Mouse (Mus musculus): ENCODE data around the gene Map10. TPM values are rescaled to one million over a fixed set of nuclear protein-coding genes. Genes with fewer than 3 reads are reported as not detected.
A peak's percentile ranks its signal among the peaks of the same experiment; 100 is the strongest.

Gene Map10
- polyA plus RNA-seq, 1 experiment from 2014 or later: 11.6 TPM

DNA sequence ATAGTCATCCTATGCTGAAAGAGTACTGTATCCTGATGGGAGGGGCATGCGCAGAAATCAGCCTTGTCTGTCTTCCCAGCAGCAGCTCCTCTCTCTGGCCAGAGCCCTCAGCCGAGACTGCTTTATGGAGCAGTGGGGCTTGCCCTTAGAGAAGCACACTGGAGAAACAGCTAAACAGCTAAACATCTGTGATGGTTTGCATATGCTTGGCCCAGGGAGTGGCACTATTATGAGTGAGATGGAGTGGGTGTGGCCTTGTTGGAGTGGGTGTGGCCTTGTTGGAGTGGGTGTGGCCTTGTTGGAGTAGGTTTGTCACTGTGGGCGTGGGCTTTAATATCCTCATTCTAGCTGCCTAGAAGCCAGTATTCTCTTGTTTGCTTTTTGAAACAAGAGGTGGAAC lies 23.6 kb downstream of the Map10 start:
- Histone ChIP-seq H3K4me3 (ENCODE audit: low read depth, low read length) (no peak overlapping the region), H3K27ac (ENCODE audit: low read depth, low read length) (no peak overlapping the region), H3K9me3 (replicated peaks; ENCODE audit: control insufficient read depth, low read length) (no peaks in the 10 kb centered on the region), H3K4me2 (ENCODE audit: low read length) (no peak overlapping the region), H3K9ac (ENCODE audit: low read length) (no peak overlapping the region), H3K4me1 (ENCODE audit: control insufficient read depth, insufficient read depth, low read length) (no peaks in the 10 kb centered on the region), H3K36me3 (ENCODE audit: control insufficient read depth, insufficient read depth, low read length) (no peaks in the 10 kb centered on the region), H3K27me3 (replicated peaks; ENCODE audit: control insufficient read depth, insufficient read depth, low read length) (no peaks in the 10 kb centered on the region)
- DNase-seq (ENCODE audit: low spot score) (no peak), ATAC-seq (no peak)
- WGBS: 86% methylated on average over 3 of the region's 3 CpGs

DNA sequence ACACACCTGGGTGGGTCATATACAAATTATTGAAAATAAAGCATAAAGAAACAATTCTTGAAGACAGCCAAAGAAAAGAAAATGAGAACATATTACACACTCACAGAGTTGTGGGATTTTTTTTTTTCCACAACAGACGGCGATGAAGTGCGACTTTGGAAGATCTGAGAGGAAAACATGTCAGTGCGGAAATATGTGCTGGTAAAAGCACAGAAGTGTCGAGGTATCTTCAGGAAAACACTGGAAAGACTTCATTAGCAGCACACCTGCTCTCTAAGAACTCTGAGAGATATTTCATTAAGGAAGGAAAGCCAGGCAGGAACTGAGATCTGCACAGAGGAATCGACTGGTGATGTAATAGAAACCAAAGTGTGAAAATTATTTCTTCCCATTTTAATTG lies 26.3 kb downstream of the Map10 start:
- DNase-seq (ENCODE audit: low spot score): peak; percentile 51
- 81% methylated on average over 6 of the region's 6 CpGs for WGBS
- ATAC-seq: no peak
- Histone ChIP-seq H3K9ac (ENCODE audit: low read length) (no peak overlapping the region), H3K4me3 (ENCODE audit: low read depth, low read length) (no peak overlapping the region), H3K27me3 (replicated peaks; ENCODE audit: control insufficient read depth, insufficient read depth, low read length) (no peaks in the 10 kb centered on the region), H3K4me2 (ENCODE audit: low read length) (no peak overlapping the region), H3K36me3 (ENCODE audit: control insufficient read depth, insufficient read depth, low read length) (no peaks in the 10 kb centered on the region), H3K4me1 (ENCODE audit: control insufficient read depth, insufficient read depth, low read length) (no peaks in the 10 kb centered on the region), H3K9me3 (replicated peaks; ENCODE audit: control insufficient read depth, low read length) (no peaks in the 10 kb centered on the region), H3K27ac (ENCODE audit: low read depth, low read length) (no peak overlapping the region)

DNA sequence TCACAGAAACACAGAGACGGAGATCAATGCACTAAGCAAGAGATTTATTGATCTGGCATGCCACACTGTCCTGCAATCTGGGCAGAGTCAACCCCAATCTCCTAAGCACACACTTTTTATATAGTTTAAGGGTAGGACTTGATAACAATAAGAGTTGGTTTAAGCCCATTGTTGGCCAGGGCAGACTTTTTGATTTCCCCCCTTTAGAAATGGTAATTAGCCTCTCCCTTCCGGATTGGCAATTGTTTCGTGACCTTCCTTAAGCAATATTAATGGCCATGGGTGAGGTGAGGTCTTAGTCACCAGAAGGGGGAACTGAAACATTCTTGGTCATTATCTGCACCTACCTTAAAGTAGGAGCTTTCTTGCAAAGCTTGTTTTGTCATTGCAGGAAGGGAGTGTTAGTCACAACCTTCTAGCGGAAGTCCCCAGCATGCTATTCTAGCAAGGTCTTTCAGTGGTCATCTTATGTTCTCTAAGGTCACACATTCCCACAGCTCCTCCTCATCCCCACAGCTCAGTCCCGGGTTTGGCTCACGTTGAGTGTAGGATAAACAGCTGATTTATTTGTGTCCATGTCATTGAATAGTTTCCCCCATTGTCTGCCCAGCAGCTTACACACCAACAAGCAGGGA lies 29.9 kb downstream of the Map10 start:
- no peak for DNase-seq (ENCODE audit: low spot score)

DNA sequence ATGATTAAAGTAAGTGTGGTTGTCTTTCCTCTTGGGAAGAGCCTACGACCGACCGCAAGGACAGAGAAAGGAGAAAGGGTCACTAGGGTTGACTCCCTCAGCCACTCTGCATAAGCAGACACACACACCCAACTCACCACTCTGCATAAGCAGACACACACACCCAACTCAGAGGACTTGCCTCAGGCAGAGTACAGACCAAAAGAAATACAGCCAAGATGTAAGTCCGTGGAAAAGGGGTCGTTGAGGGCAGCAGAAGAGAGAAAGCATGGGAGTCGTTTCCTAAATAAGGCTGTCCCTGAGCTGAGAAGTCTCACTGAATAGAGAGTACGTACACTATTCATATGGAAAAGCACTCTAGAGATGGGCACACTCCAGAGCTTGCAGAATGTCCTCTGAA lies 30.8 kb downstream of the Map10 start:
- Histone ChIP-seq H3K9me3 (replicated peaks; ENCODE audit: control insufficient read depth, low read length) (no peaks in the 10 kb centered on the region), H3K4me1 (ENCODE audit: control insufficient read depth, insufficient read depth, low read length) (peaks cover 4% of the 10 kb centered on the region; the same call in 1 of the 2 replicates), H3K27ac (ENCODE audit: low read depth, low read length) (no peak overlapping the region), H3K4me3 (ENCODE audit: low read depth, low read length) (no peak overlapping the region), H3K9ac (ENCODE audit: low read length) (no peak overlapping the region), H3K4me2 (ENCODE audit: low read length) (no peak overlapping the region), H3K36me3 (ENCODE audit: control insufficient read depth, insufficient read depth, low read length) (no peaks in the 10 kb centered on the region), H3K27me3 (replicated peaks; ENCODE audit: control insufficient read depth, insufficient read depth, low read length) (no peaks in the 10 kb centered on the region)
- WGBS: 77% methylated on average over 7 of the region's 7 CpGs
- ATAC-seq (no peak), DNase-seq (ENCODE audit: low spot score) (no peak)

More for the DNA sequence above, 29.9 kb downstream of the Map10 start:
- no peaks in the 10 kb centered on the region for H3K9me3 ChIP-seq (replicated peaks; ENCODE audit: control insufficient read depth, low read length)
- H3K27me3 ChIP-seq (replicated peaks; ENCODE audit: control insufficient read depth, insufficient read depth, low read length): no peaks in the 10 kb centered on the region
- no peak for ATAC-seq
- no peaks in the 10 kb centered on the region for H3K36me3 ChIP-seq (ENCODE audit: control insufficient read depth, insufficient read depth, low read length)
- H3K4me3 ChIP-seq (ENCODE audit: low read depth, low read length): no peak overlapping the region
- no peak overlapping the region for H3K9ac ChIP-seq (ENCODE audit: low read length)
- no peak overlapping the region for H3K27ac ChIP-seq (ENCODE audit: low read depth, low read length)
- H3K4me2 ChIP-seq (ENCODE audit: low read length): no peak overlapping the region
- 75% methylated on average over 6 of the region's 6 CpGs for WGBS
- peaks cover 4% of the 10 kb centered on the region; the same call in 1 of the 2 replicates for H3K4me1 ChIP-seq (ENCODE audit: control insufficient read depth, insufficient read depth, low read length)

DNA sequence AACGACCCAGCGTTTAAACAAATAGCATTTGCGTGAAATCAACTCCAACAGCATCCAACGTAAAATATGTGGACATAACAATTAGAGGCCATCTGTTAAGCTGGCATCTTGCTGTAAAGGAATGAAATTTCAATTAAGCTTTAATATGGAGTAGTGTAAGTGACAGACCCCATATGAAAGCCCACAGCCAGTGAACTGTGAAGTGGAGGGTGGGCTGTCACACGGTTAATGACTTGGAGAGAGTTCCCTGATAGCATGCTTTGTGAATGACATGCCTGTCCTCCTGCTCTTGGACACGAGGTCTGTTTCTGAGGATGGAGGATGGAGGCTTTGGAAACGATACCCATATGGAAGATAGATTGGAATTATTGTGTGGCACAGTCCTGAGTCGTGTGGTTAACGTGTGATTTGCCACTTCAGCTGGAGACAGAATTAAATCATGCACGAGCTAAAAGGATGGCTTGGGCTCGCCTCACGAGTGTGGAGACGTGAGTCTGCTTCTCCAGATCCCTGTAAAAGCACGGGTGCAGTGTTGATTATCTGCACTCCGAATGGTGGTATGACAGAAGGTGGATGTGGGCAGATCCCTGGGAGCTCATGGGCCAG lies 33.4 kb downstream of the Map10 start:
- no peak overlapping the region; the same call in 1 of the 2 replicates for H3K27ac ChIP-seq (ENCODE audit: low read depth, low read length)
- no peak overlapping the region for H3K4me3 ChIP-seq (ENCODE audit: low read depth, low read length)
- no peak overlapping the region for H3K9ac ChIP-seq (ENCODE audit: low read length)
- 43% methylated on average over 15 of the region's 15 CpGs for whole genome bisulfite sequencing
- no peaks in the 10 kb centered on the region for H3K27me3 ChIP-seq (replicated peaks; ENCODE audit: control insufficient read depth, insufficient read depth, low read length)
- DNase-seq (ENCODE audit: low spot score): peak; percentile 79
- H3K4me2 ChIP-seq (ENCODE audit: low read length): no peak overlapping the region
- ATAC-seq: peak; percentile 88
- no peaks in the 10 kb centered on the region for H3K9me3 ChIP-seq (replicated peaks; ENCODE audit: control insufficient read depth, low read length)
- peaks cover 4% of the 10 kb centered on the region; the same call in 1 of the 2 replicates for H3K4me1 ChIP-seq (ENCODE audit: control insufficient read depth, insufficient read depth, low read length)
- no peaks in the 10 kb centered on the region for H3K36me3 ChIP-seq (ENCODE audit: control insufficient read depth, insufficient read depth, low read length)

DNA sequence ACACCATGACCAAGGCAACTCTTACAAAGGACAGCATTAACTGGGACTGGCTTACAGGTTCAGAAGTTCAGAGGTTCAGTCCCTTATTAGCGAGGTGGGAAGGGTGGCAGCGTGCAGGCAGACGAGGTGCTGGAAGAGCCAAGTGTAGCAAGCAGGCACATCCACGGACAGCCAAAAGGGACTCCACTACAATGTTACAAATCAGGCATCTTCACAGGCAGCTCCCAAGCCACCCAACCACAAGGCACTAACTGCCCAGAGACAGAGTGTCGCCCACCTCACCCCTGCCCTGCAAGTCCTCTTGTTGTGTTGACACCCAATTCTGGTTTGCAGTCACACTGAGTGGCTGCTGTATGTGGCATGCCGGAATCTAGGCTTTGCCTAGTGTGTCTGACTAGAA lies 34.8 kb downstream of the Map10 start:
- no peak overlapping the region for H3K4me2 ChIP-seq (ENCODE audit: low read length)
- no peak for DNase-seq (ENCODE audit: low spot score)
- H3K9me3 ChIP-seq (replicated peaks; ENCODE audit: control insufficient read depth, low read length): no peaks in the 10 kb centered on the region
- no peaks in the 10 kb centered on the region for H3K36me3 ChIP-seq (ENCODE audit: control insufficient read depth, insufficient read depth, low read length)
- no peak overlapping the region for H3K9ac ChIP-seq (ENCODE audit: low read length)
- peaks cover 4% of the 10 kb centered on the region; the same call in 1 of the 2 replicates for H3K4me1 ChIP-seq (ENCODE audit: control insufficient read depth, insufficient read depth, low read length)
- no peak overlapping the region for H3K4me3 ChIP-seq (ENCODE audit: low read depth, low read length)
- H3K27me3 ChIP-seq (replicated peaks; ENCODE audit: control insufficient read depth, insufficient read depth, low read length): no peaks in the 10 kb centered on the region
- H3K27ac ChIP-seq (ENCODE audit: low read depth, low read length): no peak overlapping the region
- no peak for ATAC-seq
- WGBS: 85% methylated on average over 6 of the region's 6 CpGs

DNA sequence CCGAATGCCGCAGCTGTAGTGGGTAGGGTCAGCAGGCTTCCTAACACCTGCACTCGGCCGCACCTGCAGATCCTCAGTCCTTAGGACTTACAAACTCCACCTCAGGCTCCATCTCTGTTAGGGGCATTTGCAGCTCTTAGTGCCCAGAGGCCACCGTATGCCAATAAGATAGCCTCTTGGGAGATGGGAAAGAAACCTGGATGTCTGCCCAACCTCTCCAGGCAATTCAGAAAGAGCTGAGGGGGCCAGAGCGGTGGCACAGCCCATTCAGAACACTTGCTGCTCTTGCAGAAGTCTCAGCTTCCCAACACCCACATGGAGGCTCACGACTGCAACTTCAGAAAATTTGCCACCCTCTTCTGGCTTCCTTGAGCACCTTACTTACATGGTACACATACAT lies 36.2 kb downstream of the Map10 start:
- Histone ChIP-seq H3K27me3 (replicated peaks; ENCODE audit: control insufficient read depth, insufficient read depth, low read length) (no peaks in the 10 kb centered on the region), H3K9me3 (replicated peaks; ENCODE audit: control insufficient read depth, low read length) (no peaks in the 10 kb centered on the region), H3K36me3 (ENCODE audit: control insufficient read depth, insufficient read depth, low read length) (no peaks in the 10 kb centered on the region), H3K4me1 (ENCODE audit: control insufficient read depth, insufficient read depth, low read length) (peaks cover 4% of the 10 kb centered on the region; the same call in 1 of the 2 replicates), H3K27ac (ENCODE audit: low read depth, low read length) (no peak overlapping the region), H3K9ac (ENCODE audit: low read length) (no peak overlapping the region), H3K4me2 (ENCODE audit: low read length) (no peak overlapping the region), H3K4me3 (ENCODE audit: low read depth, low read length) (no peak overlapping the region)
- DNase-seq (ENCODE audit: low spot score) (no peak), ATAC-seq (no peak)
- 70% methylated on average over 7 of the region's 7 CpGs for WGBS

DNA sequence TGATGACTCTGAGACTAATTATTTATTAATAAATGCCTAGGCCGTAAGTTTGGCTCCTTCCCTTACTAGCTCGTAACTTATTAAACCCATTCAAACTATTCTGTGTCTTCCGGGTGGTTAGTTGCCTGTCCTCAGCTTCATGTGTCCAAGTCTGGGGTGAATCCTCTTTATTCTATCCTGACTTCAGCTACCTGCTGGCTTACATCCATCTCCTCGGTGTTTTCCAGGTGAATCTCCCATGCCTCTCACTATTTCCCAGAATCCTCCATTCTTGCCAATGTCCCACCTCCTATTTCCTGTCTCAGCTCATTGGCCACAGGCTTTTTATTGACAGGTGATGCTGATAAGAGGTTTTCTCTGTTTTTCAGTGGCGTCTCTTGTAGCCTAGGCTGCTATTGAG lies 39.6 kb downstream of the Map10 start:
- ATAC-seq: no peak
- no peaks in the 10 kb centered on the region for H3K4me1 ChIP-seq (ENCODE audit: control insufficient read depth, insufficient read depth, low read length)
- no peak for DNase-seq (ENCODE audit: low spot score)
- H3K4me2 ChIP-seq (ENCODE audit: low read length): no peak overlapping the region
- no peaks in the 10 kb centered on the region for H3K27me3 ChIP-seq (replicated peaks; ENCODE audit: control insufficient read depth, insufficient read depth, low read length)
- 88% methylated on average over 5 of the region's 5 CpGs for WGBS
- H3K4me3 ChIP-seq (ENCODE audit: low read depth, low read length): no peak overlapping the region
- no peak overlapping the region for H3K27ac ChIP-seq (ENCODE audit: low read depth, low read length)
- no peaks in the 10 kb centered on the region for H3K36me3 ChIP-seq (ENCODE audit: control insufficient read depth, insufficient read depth, low read length)
- H3K9me3 ChIP-seq (replicated peaks; ENCODE audit: control insufficient read depth, low read length): no peaks in the 10 kb centered on the region
- no peak overlapping the region for H3K9ac ChIP-seq (ENCODE audit: low read length)

DNA sequence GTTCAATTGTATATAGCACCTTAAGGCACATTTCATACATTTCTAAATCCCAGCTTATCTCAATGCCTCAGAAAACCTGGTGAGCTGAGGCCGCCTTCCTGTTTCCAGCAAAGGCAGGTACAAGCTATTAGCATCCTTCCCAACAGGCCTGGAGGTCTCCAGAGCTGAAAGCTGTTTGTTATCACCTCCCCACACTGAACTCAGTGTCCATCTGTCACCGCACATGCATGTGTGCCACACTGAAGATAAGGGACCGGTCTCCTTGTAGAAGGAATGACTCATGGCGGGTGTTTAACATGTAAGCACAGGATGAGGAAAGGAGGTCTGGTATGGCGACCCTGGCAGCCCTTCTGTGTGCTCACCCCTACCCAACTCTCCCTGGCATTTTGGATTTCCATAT lies 41.9 kb downstream of the Map10 start:
- no peak overlapping the region for H3K27ac ChIP-seq (ENCODE audit: low read depth, low read length)
- no peak overlapping the region for H3K9ac ChIP-seq (ENCODE audit: low read length)
- no peaks in the 10 kb centered on the region for H3K36me3 ChIP-seq (ENCODE audit: control insufficient read depth, insufficient read depth, low read length)
- no peak for ATAC-seq
- H3K4me3 ChIP-seq (ENCODE audit: low read depth, low read length): no peak overlapping the region
- no peaks in the 10 kb centered on the region for H3K9me3 ChIP-seq (replicated peaks; ENCODE audit: control insufficient read depth, low read length)
- H3K4me1 ChIP-seq (ENCODE audit: control insufficient read depth, insufficient read depth, low read length): no peaks in the 10 kb centered on the region
- WGBS: 88% methylated on average over 5 of the region's 5 CpGs
- no peak for DNase-seq (ENCODE audit: low spot score)
- H3K4me2 ChIP-seq (ENCODE audit: low read length): no peak overlapping the region
- H3K27me3 ChIP-seq (replicated peaks; ENCODE audit: control insufficient read depth, insufficient read depth, low read length): no peaks in the 10 kb centered on the region

Measured in forebrain, embryonic 14.5 days (tissue).